Mouse (Mus musculus): Measurements from ENCODE around the gene Spo11. TPM values are rescaled to one million over a fixed set of nuclear protein-coding genes. Genes with fewer than 3 reads are reported as not detected.

Gene Spo11
- polyA plus RNA-seq, 1 experiment from 2014 or later = 0.44 TPM

DNA sequence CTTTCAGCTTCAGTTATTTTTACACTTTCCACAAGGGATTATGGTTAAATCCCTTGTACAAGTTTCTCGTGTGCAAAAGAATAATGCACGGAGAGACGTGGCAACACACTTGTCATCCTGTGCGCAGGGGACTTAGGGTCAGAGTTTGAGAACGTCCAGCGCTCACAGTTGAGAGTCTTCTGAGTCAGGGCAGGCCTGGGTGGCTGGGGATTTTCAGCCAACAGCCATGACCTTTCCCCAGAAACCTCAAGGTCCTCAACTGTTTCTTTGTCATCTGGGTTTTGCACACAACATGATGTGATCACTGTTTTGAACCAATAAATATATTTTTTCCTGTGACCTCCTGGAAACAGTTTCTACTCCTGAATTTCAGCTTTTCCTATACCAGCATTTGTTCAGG, 12.7 kb downstream of the Spo11 start:
- Histone ChIP-seq H3K27ac (replicated peaks) (no peak overlapping the region), H3K27me3 (replicated peaks) (no peaks in the 10 kb centered on the region), H3K9ac (replicated peaks) (no peak overlapping the region), H3K36me3 (no peaks in the 10 kb centered on the region), H3K4me3 (replicated peaks) (no peak overlapping the region), H3K4me1 (no peaks in the 10 kb centered on the region), H3K9me3 (replicated peaks) (no peaks in the 10 kb centered on the region), H3K4me2 (no peak overlapping the region)
- 91% methylated on average over 6 of the region's 6 CpGs for WGBS
- ATAC-seq (ENCODE audit: low FRiP score) = no peak

- H3K9ac ChIP-seq (replicated peaks) = no peak overlapping the region
- ATAC-seq (ENCODE audit: low FRiP score) = no peak
- no peak overlapping the region for H3K4me3 ChIP-seq (replicated peaks)
- 17% methylated on average over 4 of the region's 4 CpGs for WGBS
- no peaks in the 10 kb centered on the region for H3K36me3 ChIP-seq
- H3K4me1 ChIP-seq = peaks cover 8% of the 10 kb centered on the region
- no peaks in the 10 kb centered on the region; the same call in 1 of the 2 replicates for H3K27me3 ChIP-seq (replicated peaks)
- no peak overlapping the region for H3K27ac ChIP-seq (replicated peaks)
- no peak overlapping the region for H3K4me2 ChIP-seq
- H3K9me3 ChIP-seq (replicated peaks) = no peaks in the 10 kb centered on the region
Measured at GRCm38 (mm10) chr2:172996207-172996606, 18.7 kb downstream of the Spo11 start.

DNA sequence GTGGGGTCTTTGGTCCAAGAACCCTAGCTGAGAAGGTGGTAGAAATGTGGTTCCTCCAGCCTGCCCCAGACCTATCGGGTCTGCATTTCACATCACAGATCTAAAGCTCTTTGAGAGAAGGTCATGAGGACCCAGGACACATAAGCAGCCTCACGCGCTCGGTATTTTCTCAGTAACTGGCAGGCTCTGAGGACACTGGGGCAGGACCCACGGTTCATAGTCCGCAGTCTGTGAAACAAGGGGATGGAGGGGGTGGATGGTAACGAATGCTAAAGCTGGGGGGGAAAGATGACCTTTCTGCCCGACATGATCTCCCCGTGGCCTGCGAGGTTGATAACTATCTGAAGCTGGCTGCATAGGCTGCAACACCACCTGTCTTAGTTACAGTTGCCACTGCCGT, 20.2 kb downstream of the Spo11 start:
- Histone ChIP-seq H3K4me1 (peaks cover 19% of the 10 kb centered on the region), H3K27me3 (replicated peaks) (no peaks in the 10 kb centered on the region; the same call in 1 of the 2 replicates), H3K4me3 (replicated peaks) (no peak overlapping the region), H3K27ac (replicated peaks) (no peak overlapping the region), H3K36me3 (peaks cover 5% of the 10 kb centered on the region; the same call in 1 of the 2 replicates), H3K9me3 (replicated peaks) (no peaks in the 10 kb centered on the region), H3K4me2 (no peak overlapping the region), H3K9ac (replicated peaks) (no peak overlapping the region)
- 75% methylated on average over 11 of the region's 11 CpGs for WGBS
- no peak for ATAC-seq (ENCODE audit: low FRiP score)

DNA sequence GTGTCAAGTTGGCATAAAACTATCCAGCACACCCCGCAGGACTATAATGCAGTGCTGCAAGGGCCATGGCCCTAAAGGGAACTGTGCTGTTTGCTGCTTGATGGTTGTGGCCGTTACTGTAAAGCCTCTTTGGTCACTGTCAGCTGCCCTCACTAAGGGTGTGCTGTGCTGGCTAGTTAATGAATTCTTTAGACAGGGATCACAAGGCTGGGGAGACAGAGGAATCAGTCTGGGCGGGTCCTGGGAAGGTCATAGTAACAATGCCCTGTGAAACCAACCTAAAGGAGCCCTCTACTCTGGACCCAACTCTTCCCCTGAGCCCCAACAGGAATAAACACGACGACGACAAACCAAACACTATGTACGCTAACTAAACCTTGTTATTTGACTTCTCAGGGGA, 21.0 kb downstream of the Spo11 start:
- H3K4me3 ChIP-seq (replicated peaks) = no peak overlapping the region
- H3K27me3 ChIP-seq (replicated peaks) = no peaks in the 10 kb centered on the region; the same call in 1 of the 2 replicates
- ATAC-seq (ENCODE audit: low FRiP score) = no peak
- WGBS = 63% methylated on average over 7 of the region's 7 CpGs
- H3K9ac ChIP-seq (replicated peaks) = no peak overlapping the region
- H3K36me3 ChIP-seq = peaks cover 12% of the 10 kb centered on the region
- no peak overlapping the region for H3K27ac ChIP-seq (replicated peaks)
- H3K4me2 ChIP-seq = no peak overlapping the region
- H3K9me3 ChIP-seq (replicated peaks) = no peaks in the 10 kb centered on the region
- peaks cover 19% of the 10 kb centered on the region for H3K4me1 ChIP-seq

DNA sequence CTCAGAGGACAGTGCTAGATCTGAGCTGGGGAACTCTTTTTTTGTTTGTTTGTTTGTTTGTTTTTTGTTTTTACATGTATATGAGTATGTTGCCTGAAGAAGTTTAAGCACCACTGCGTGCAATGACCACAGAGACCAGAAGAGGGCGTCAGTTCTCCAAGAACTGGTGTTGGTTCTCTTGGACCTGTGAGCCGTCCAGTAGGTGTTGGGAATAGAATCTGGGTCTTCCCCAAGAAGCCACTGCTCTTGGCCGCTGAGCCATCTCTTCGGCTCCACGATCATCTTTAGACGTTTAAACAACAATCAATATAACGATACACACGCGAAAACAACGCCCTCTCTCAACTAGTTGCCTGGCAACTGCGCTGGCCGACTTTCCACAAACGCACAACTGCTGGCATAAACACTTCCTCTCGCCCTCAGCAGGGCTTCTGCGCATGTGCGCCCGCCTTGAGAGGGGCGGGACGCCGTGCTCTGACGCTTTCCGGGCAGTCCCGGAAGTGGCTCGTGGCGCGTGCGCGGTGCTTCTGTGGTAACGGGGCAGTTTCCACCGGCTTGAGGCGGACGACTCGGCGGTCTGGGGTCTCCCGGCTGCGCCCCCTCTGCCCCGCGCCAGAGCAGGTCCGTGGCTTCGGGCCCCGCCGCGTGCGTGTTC, 22.3 kb downstream of the Spo11 start, which contains the start of gene Rae1:
Rae1 (plus strand) TSS at position 488 of the 655 bp plus-strand sequence.
- peak within 1 kb of the TSS; percentile 92 for H3K4me2 ChIP-seq
- H3K4me1 ChIP-seq = peaks cover 19% of the 10 kb centered on the region
- under 1% methylated on average over 44 of the region's 45 CpGs for WGBS
- H3K27ac ChIP-seq (replicated peaks) = peak within 1 kb of the TSS; percentile 84
- no peaks in the 10 kb centered on the region; the same call in 1 of the 2 replicates for H3K27me3 ChIP-seq (replicated peaks)
- peak; percentile 97 for ATAC-seq (ENCODE audit: low FRiP score)
- H3K4me3 ChIP-seq (replicated peaks) = peak within 1 kb of the TSS; percentile 76
- no peaks in the 10 kb centered on the region for H3K9me3 ChIP-seq (replicated peaks)
- peak within 1 kb of the TSS; percentile 75 for H3K9ac ChIP-seq (replicated peaks)
- peaks cover 25% of the 10 kb centered on the region for H3K36me3 ChIP-seq

DNA sequence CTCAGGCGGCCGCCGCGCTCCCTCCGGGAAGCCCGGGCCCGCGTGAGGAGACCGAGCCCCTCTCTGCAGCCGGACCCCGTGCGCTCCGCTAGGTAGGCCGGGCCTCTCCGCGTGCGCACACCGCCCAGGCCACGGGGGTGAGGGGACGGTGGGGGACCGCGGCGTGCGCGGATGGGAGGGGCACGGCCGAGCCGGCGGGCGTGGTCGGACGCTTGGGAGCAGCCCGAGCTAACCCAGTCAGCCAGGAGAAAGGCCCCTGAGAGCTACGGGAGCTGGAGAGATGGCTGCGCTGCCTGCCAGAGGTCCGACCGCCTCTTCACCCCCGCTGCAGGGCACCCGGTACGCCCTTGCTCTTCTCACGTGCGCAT, 22.8 kb downstream of the Spo11 start:
- H3K9ac ChIP-seq (replicated peaks) = peak overlapping the region; percentile 75
- peaks cover 19% of the 10 kb centered on the region for H3K4me1 ChIP-seq
- no peaks in the 10 kb centered on the region for H3K9me3 ChIP-seq (replicated peaks)
- H3K4me2 ChIP-seq = peak overlapping the region; percentile 92
- H3K27me3 ChIP-seq (replicated peaks) = no peaks in the 10 kb centered on the region; the same call in 1 of the 2 replicates
- H3K27ac ChIP-seq (replicated peaks) = peak overlapping the region; percentile 84
- under 1% methylated on average over 42 of the region's 42 CpGs for WGBS
- ATAC-seq (ENCODE audit: low FRiP score) = peak; percentile 86
- peak overlapping the region; percentile 76 for H3K4me3 ChIP-seq (replicated peaks)
- H3K36me3 ChIP-seq = peaks cover 30% of the 10 kb centered on the region

DNA sequence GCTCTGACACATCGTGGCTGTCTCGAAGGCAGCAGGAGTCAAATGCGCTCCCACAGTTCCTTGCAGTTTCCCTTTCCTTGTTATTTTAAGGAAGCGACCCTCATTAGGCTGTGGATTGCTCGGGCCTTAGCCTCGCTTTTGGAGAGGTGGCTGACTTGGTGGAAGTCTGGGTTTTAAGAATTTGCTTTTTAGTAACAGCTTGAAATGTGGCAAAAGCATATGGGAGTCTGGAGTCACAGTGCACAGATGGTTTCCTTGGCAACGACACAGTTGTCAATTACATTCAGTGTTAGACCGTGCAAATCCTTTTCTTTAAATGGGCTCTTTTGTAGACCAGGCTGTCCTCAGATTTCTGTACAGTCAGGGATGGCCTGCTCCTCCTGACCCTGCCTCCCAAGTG, 23.4 kb downstream of the Spo11 start:
- Histone ChIP-seq H3K9ac (replicated peaks) (peak overlapping the region; percentile 75), H3K36me3 (peaks cover 34% of the 10 kb centered on the region), H3K27me3 (replicated peaks) (no peaks in the 10 kb centered on the region; the same call in 1 of the 2 replicates), H3K27ac (replicated peaks) (peak overlapping the region; percentile 84), H3K9me3 (replicated peaks) (no peaks in the 10 kb centered on the region), H3K4me2 (peak overlapping the region; percentile 92), H3K4me3 (replicated peaks) (peak overlapping the region; percentile 76), H3K4me1 (peaks cover 19% of the 10 kb centered on the region)
- WGBS = 20% methylated on average over 8 of the region's 8 CpGs
- ATAC-seq (ENCODE audit: low FRiP score) = no peak

DNA sequence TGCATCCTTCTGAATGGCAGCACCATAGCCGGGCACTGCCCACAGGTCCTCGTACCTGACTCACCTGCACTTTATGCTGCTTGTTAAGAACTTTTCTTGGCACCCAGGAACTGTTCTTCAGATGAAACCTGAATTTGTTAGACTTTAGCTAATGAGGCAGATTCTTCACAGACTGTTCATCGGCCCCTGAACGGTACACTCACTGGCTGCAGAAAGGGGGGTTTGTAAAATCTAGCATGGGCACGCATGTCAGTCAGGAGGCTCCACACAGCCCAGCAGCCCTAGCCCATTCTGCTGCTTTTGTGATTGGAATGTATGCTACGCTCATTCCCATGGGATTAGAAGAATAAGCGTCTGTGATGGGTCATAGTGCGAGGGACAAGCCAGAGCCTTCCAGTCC, 26.2 kb downstream of the Spo11 start:
- Histone ChIP-seq H3K27ac (replicated peaks) (no peak overlapping the region), H3K9ac (replicated peaks) (no peak overlapping the region), H3K4me2 (no peak overlapping the region), H3K27me3 (replicated peaks) (no peaks in the 10 kb centered on the region), H3K9me3 (replicated peaks) (no peaks in the 10 kb centered on the region), H3K36me3 (peaks cover 62% of the 10 kb centered on the region), H3K4me1 (peaks cover 19% of the 10 kb centered on the region), H3K4me3 (replicated peaks) (no peak overlapping the region)
- WGBS = 94% methylated on average over 8 of the region's 8 CpGs
- ATAC-seq (ENCODE audit: low FRiP score) = no peak

DNA sequence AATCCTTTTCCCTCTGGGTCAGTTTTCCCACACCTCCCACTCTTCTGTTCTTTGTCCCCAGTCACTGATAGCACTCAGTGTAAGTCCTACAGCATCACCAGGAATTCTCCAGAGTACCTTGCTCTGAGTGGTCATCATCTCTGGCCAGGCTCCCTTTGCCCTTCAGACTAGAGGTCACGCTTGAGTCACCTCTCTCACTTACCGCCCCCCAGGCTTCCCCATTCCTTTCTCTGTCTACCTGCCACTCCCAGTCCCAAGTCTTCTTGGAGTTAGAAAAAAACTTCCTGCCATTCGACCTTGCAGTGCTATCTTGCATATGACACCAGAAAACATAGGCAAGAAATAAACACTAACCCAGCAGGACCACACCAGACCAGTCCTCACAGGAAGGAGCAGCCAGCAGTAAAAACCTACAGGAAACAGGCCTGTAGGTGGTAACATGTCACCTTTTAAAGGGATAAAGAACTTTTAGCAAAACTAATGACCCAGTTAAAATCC, 32.8 kb downstream of the Spo11 start:
- H3K4me2 ChIP-seq = no peak overlapping the region
- H3K27me3 ChIP-seq (replicated peaks) = no peaks in the 10 kb centered on the region
- H3K9ac ChIP-seq (replicated peaks) = no peak overlapping the region
- H3K9me3 ChIP-seq (replicated peaks) = no peaks in the 10 kb centered on the region
- H3K36me3 ChIP-seq = peaks cover 97% of the 10 kb centered on the region
- H3K4me3 ChIP-seq (replicated peaks) = no peak overlapping the region
- WGBS = 79% methylated on average over 3 of the region's 3 CpGs
- ATAC-seq (ENCODE audit: low FRiP score) = no peak
- no peaks in the 10 kb centered on the region for H3K4me1 ChIP-seq
- H3K27ac ChIP-seq (replicated peaks) = no peak overlapping the region

DNA sequence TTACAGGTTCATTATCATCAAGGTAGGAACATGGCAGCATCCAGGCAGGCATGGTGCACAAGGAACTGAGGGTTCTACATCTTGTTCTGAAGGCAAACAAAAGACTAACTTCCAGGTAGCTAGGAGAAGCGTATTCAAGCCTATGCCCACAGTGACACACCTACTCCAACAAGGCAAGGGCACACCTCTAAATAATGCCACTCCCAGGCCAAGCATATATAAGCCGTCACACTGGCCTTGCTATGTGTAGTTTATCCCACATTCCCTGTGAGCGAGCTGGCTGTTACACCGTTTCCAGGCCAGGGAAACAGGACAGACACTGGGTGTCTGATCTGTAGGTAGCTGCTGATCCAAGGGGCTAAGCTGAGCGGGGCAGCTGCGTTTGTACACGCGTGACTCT, 33.9 kb downstream of the Spo11 start:
- 96% methylated on average over 8 of the region's 8 CpGs for WGBS
- Histone ChIP-seq H3K27me3 (replicated peaks) (no peaks in the 10 kb centered on the region), H3K36me3 (peaks cover 97% of the 10 kb centered on the region), H3K4me2 (no peak overlapping the region), H3K4me3 (replicated peaks) (no peak overlapping the region), H3K9ac (replicated peaks) (no peak overlapping the region), H3K4me1 (no peaks in the 10 kb centered on the region), H3K27ac (replicated peaks) (no peak overlapping the region), H3K9me3 (replicated peaks) (no peaks in the 10 kb centered on the region)
- no peak for ATAC-seq (ENCODE audit: low FRiP score)

DNA sequence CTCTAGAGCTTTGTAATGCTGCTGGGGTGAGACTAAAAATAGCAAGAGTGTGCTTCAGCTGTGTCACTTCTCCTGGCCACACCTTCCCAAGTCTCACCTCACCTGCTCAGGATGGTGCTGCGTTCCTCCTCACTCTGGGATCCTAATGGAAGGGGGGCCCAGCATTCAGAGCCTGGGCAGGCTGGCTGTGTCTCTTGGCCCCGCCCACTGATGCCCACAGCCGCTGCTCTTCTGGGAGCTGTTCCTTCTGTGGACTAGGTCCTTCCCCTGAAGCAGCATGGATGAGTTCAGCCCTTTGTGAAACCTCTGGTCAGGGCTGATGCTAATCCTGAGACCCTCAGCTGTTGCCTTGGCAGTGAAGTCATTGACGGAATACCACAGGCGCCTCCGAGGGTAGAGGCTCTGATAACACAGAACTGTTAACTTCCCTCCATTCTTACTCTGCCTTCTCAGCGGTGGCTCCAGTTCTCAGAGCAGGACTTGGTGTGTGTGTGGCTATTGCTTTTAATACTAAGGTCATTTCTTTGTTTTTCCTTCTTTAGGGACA, 37.3 kb downstream of the Spo11 start:
- peaks cover 16% of the 10 kb centered on the region for H3K27me3 ChIP-seq (replicated peaks)
- no peak overlapping the region for H3K4me2 ChIP-seq
- peaks cover 11% of the 10 kb centered on the region for H3K4me1 ChIP-seq
- no peak overlapping the region for H3K9ac ChIP-seq (replicated peaks)
- no peaks in the 10 kb centered on the region for H3K9me3 ChIP-seq (replicated peaks)
- H3K4me3 ChIP-seq (replicated peaks) = no peak overlapping the region
- peaks cover 64% of the 10 kb centered on the region for H3K36me3 ChIP-seq
- WGBS = 82% methylated on average over 7 of the region's 7 CpGs
- no peak for ATAC-seq (ENCODE audit: low FRiP score)
- H3K27ac ChIP-seq (replicated peaks) = no peak overlapping the region

DNA sequence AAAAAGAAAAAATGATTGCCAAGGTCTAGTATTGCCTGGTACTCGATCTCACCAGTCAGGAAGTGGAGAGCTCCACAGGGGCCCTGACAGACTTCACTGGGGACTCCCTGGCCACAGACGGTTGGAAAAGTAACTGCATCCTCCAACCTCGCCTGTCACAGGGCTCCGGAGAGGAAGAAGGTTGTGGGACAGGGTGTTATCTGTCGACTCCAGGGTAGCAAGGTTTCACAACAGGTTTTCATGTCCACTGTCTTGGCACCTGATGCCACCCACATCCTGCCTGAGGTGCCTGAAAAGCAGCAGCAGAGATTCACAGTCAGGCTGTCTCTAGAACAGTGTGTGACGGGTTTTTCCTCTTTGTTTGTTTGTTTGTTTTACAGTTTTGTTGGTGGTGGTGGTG, 40.4 kb downstream of the Spo11 start:
- H3K4me2 ChIP-seq = no peak overlapping the region
- no peak overlapping the region for H3K27ac ChIP-seq (replicated peaks)
- peaks cover 32% of the 10 kb centered on the region for H3K36me3 ChIP-seq
- peaks cover 28% of the 10 kb centered on the region for H3K27me3 ChIP-seq (replicated peaks)
- no peaks in the 10 kb centered on the region for H3K9me3 ChIP-seq (replicated peaks)
- H3K4me1 ChIP-seq = peaks cover 31% of the 10 kb centered on the region
- WGBS = 54% methylated on average over 6 of the region's 6 CpGs
- H3K4me3 ChIP-seq (replicated peaks) = no peak overlapping the region
- no peak for ATAC-seq (ENCODE audit: low FRiP score)
- H3K9ac ChIP-seq (replicated peaks) = no peak overlapping the region

All from neural tube, embryonic 15.5 days (tissue).